Mouse (Mus musculus) ES-E14 (cell line): ENCODE data around the gene Dnah11. TPM values are rescaled to one million over a fixed set of nuclear protein-coding genes. Genes with fewer than 3 reads are reported as not detected.

ENCODE experiments used
- DNase-seq: peaks from one replicate; pipeline ENCODE4 v3.0.0-alpha.2; 2013; ENCODE audit warnings: low read depth, low spot score
- H3K27ac ChIP-seq: 2 replicates; pipeline ENCODE4 v1.5.1; 2012; ENCODE audit warnings: low read depth, mild to moderate bottlenecking, low read length, moderate library complexity, mixed read lengths; ENCODE audit not compliant: poor library complexity, insufficient read depth, severe bottlenecking
- H3K36me3 ChIP-seq: 2 replicates; pipeline ENCODE4 v1.6.1; 2012; ENCODE audit warnings: mild to moderate bottlenecking, low read length, moderate library complexity, mixed read lengths; ENCODE audit not compliant: control insufficient read depth, poor library complexity, insufficient read depth, severe bottlenecking
- H3K4me1 ChIP-seq, 2 experiments: fragments of 150-350 bp in 1 of 2; sonication (generic) in 1 of 2; 2 replicates each; pipeline ENCODE4 v1.6.1; 2012; ENCODE audit warnings: low read length in 2 of 2, mild to moderate bottlenecking in 1 of 2, mixed read lengths in 1 of 2; ENCODE audit not compliant: control insufficient read depth in 2 of 2, insufficient read depth in 2 of 2, poor library complexity in 1 of 2
- H3K4me3 ChIP-seq, 2 experiments: fragments of 150-350 bp in 1 of 2; sonication (generic) in 1 of 2; 2 replicates each; pipeline ENCODE4 v1.5.1; 2012; ENCODE audit warnings: low read length in 2 of 2, low read depth in 1 of 2, mild to moderate bottlenecking in 1 of 2, mixed read lengths in 1 of 2; ENCODE audit not compliant: insufficient read depth in 1 of 2, poor library complexity in 1 of 2, severe bottlenecking in 1 of 2
- H3K9ac ChIP-seq: 2 replicates; pipeline ENCODE4 v1.6.1; 2012; ENCODE audit warnings: low read depth, mild to moderate bottlenecking, low read length, mixed read lengths; ENCODE audit not compliant: poor library complexity, insufficient read depth, severe bottlenecking
- H3K9me3 ChIP-seq: fragments of 150-350 bp; sonication (generic); 2 replicates; pipeline ENCODE4 v1.6.1; 2012; ENCODE audit warnings: low read depth, mild to moderate bottlenecking, low read length; ENCODE audit not compliant: control insufficient read depth, insufficient read depth
- CHD2 ChIP-seq: IDR thresholded peaks from 2 replicates; pipeline ENCODE4 v1.6.1; 2014; ENCODE audit warnings: mild to moderate bottlenecking, low read depth, low read length, inconsistent platforms
- HCFC1 ChIP-seq: IDR thresholded peaks from 2 replicates; pipeline ENCODE4 v1.6.1; 2012; ENCODE audit warnings: low read length, inconsistent platforms, borderline replicate concordance; ENCODE audit not compliant: insufficient read depth
- MAFK ChIP-seq: IDR thresholded peaks from 2 replicates; pipeline ENCODE4 v1.6.1; 2014; ENCODE audit warnings: mild to moderate bottlenecking, low read depth, low read length, inconsistent platforms; ENCODE audit not compliant: insufficient read depth
- ZC3H11A ChIP-seq: IDR thresholded peaks from 2 replicates; pipeline ENCODE4 v1.6.1; 2012; ENCODE audit warnings: low read depth, mild to moderate bottlenecking, inconsistent platforms, low read length, borderline replicate concordance
- ZNF384 ChIP-seq: IDR thresholded peaks from 2 replicates; pipeline ENCODE4 v1.6.1; 2012; ENCODE audit warnings: low read depth, low read length, inconsistent platforms
- in situ Hi-C, 2 experiments: fragments of 600-800 bp; cut with MboI; formaldehyde crosslinking; loops; one replicate each; pipeline ENCODE4 v1.15.1; 2025; ENCODE audit warnings: low sequenced_read_pairs in 2 of 2, inconsistent platforms in 1 of 2; ENCODE audit not compliant: unreplicated experiment in 2 of 2
- total RNA-seq: library from RNA; depleted of rRNA; stranded (reverse); fragments of 300-350 nt; gene quantifications from 2 replicates; pipeline ENCODE4 v1.2.3, GENCODE M21; 2012

Gene Dnah11
- total RNA-seq, 1 experiment = 0.45 TPM

DNA sequence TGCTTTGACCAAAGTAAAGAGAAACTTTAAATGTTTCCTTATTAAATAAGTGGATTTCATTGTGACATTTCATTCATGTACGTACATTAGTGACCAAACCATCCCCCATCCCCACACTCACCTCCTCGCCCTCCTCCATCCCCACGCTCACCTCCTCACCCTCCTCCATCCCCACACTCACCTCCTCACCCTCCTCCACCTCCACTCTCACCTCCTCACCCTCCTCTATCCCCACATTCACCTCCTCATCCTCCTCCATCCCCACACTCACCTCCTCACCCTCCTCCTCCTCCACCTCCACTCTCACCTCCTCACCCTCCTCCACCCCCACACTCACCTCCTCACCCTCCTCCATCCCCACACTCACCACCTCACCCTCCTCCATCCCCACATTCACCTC is 337.6 kb downstream of the Dnah11 start:
- in situ Hi-C loops = no loop called here
- TF ChIP-seq CHD2 (no peak), ZNF384 (no peak), ZC3H11A (no peak), HCFC1 (no peak), MAFK (no peak)
- Histone ChIP-seq H3K27ac (no peak overlapping the region), H3K4me1 (no peaks in the 10 kb centered on the region), H3K4me3 (no peak overlapping the region), H3K36me3 (no peaks in the 10 kb centered on the region), H3K9ac (no peak overlapping the region), H3K9me3 (no peaks in the 10 kb centered on the region)
- DNase-seq = no peak

DNA sequence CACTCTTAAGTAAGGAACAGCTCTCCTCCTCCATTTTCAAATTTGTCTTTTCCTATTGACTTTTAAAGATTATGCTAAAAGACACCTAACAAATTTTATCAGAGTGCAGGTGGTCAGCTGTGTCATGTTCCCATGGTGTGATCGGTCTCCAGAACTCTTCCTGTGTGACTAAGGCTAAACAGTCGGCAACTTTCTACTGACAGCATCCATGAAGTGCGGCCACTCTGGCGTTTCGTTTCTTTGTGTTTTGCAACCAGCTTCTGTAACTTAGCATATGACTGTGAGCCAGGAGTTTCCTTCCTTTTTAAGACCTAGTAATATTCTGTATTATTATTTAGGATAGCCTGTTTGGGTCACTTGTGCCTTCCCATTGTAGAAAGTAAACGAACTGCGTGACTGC is 338.0 kb downstream of the Dnah11 start:
- H3K36me3 ChIP-seq = no peaks in the 10 kb centered on the region

DNA sequence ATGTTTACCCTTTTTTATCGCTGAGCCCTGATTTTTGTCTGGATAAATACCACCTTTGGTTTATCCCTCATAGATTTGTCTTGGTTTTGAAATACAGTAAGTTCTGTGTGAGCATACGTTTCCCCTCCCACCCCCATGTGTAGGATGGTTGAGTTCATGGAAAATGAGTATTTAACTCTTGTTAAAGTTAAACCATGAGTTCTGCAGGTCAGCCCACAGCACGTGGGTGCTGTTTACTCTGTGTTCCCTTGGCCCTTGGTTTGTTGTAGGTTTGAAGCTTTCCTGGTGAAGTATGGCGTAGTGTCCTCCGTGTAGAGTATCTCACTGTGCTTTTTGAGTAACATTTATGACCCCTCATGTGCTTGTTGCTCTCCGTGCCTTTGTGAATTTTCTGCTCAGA is 341.0 kb downstream of the Dnah11 start:
- no peaks in the 10 kb centered on the region for H3K36me3 ChIP-seq
- H3K9ac ChIP-seq = no peak overlapping the region
- DNase-seq = no peak
- H3K9me3 ChIP-seq = no peaks in the 10 kb centered on the region
- no peaks in the 10 kb centered on the region for H3K4me1 ChIP-seq
- H3K27ac ChIP-seq = no peak overlapping the region
- in situ Hi-C loops = no loop called here
- no peak for TF ChIP-seq MAFK
- no peak for TF ChIP-seq CHD2
- no peak for TF ChIP-seq HCFC1
- no peak for TF ChIP-seq ZC3H11A
- TF ChIP-seq ZNF384 = no peak
- H3K4me3 ChIP-seq = no peak overlapping the region

More for the DNA sequence above, 338.0 kb downstream of the Dnah11 start:
- Histone ChIP-seq H3K4me3 (no peak overlapping the region), H3K4me1 (no peaks in the 10 kb centered on the region), H3K27ac (no peak overlapping the region), H3K9ac (no peak overlapping the region), H3K9me3 (no peaks in the 10 kb centered on the region)
- TF ChIP-seq HCFC1 = no peak
- no peak for TF ChIP-seq ZC3H11A
- no peak for TF ChIP-seq ZNF384
- TF ChIP-seq MAFK = no peak
- no peak for TF ChIP-seq CHD2
- in situ Hi-C loops = no loop called here
- no peak for DNase-seq

DNA sequence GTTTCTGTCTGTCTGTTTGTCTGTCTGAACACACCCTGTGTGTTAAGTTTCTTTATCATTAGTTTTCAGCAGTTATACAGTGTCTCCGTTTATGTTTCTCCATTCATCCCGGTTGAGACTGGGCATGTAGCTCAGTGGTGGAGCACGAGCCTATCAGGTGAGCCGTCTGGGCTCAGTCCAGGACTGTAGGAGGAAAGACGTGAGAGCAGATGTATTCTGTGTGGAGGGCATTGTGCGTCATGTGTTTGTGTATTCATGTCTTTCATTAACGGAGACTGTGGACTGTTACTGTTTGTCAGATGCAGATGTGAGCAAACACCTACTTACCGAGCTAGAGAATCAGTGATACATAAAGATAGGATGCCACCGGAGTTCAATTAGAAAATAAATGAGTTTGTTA is 341.8 kb downstream of the Dnah11 start:
- Histone ChIP-seq H3K27ac (no peak overlapping the region), H3K4me1 (no peaks in the 10 kb centered on the region), H3K9ac (no peak overlapping the region), H3K36me3 (no peaks in the 10 kb centered on the region), H3K4me3 (no peak overlapping the region), H3K9me3 (no peaks in the 10 kb centered on the region)
- in situ Hi-C loops = no loop called here
- DNase-seq = no peak
- no peak for TF ChIP-seq ZNF384
- TF ChIP-seq MAFK = no peak
- no peak for TF ChIP-seq ZC3H11A
- no peak for TF ChIP-seq HCFC1
- no peak for TF ChIP-seq CHD2

DNA sequence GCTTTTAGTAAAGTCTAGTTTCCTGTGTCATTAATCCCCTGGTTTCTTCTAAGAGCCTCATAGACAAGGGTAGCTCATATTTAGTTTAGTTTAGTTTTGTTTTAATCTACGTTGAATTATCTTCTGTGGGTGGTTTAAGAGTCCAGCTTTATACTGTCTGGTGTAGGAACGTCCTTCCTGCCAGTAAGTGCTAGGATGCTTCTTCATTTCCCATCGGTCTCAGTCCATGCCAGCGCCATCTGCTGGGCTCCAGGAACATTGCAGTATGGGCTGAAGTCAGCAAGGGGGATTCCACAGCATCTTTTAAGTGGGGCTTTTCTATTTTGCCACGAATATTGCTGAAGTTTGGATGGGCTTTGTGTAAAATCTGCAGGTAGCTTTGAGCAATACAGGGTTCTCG is 345.5 kb downstream of the Dnah11 start:
- H3K4me1 ChIP-seq = peaks cover 0 to 3% of the 10 kb centered on the region in 2 experiments; a peak in 1 of 4 replicates
- in situ Hi-C loops = no loop called here
- peak; percentile 49 for DNase-seq
- H3K9ac ChIP-seq = no peak overlapping the region
- H3K4me3 ChIP-seq = no peak overlapping the region
- H3K9me3 ChIP-seq = no peaks in the 10 kb centered on the region
- TF ChIP-seq ZC3H11A (no peak), ZNF384 (no peak), MAFK (no peak), HCFC1 (no peak), CHD2 (no peak)
- H3K36me3 ChIP-seq = no peaks in the 10 kb centered on the region
- H3K27ac ChIP-seq = no peak overlapping the region
